Mouse (Mus musculus): ENCODE results near the gene Glyctk. TPM values are rescaled to one million over a fixed set of nuclear protein-coding genes. Genes with fewer than 3 reads are reported as not detected.
A peak's percentile ranks its signal among the peaks of the same experiment; 100 is the strongest.

Glyctk gene
- polyA plus RNA-seq, 1 experiment from 2014 or later: 9.1 TPM

GRCm38 (mm10) chr9:106157623-106157925 lies 364 bp downstream of the Glyctk start:
- H3K27ac ChIP-seq: no peak overlapping the region

GRCm38 (mm10) chr9:106156921-106157622 lies 866 bp downstream of the Glyctk start:
- Histone ChIP-seq H3K4me3 (replicated peaks) (no peak overlapping the region), H3K4me2 (no peak overlapping the region), H3K27ac (0 out of 2 replicates have a peak overlapping the region, but pooled peaks have one; percentile 5), H3K9ac (peak overlapping the region; percentile 13; the same call in 1 of the 2 replicates), H3K9me3 (no peaks in the 10 kb centered on the region), H3K27me3 (peaks cover 12% of the 10 kb centered on the region), H3K36me3 (replicated peaks) (peaks cover 21% of the 10 kb centered on the region), H3K4me1 (peaks cover 39% of the 10 kb centered on the region)
- WGBS: 78% methylated on average over 21 of the region's 21 CpGs
- peak; percentile 12; the same call in 1 of the 2 replicates for ATAC-seq (ENCODE audit: low FRiP score)

More at GRCm38 (mm10) chr9:106157623-106157925, 364 bp downstream of the Glyctk start:
- peaks cover 16% of the 10 kb centered on the region for H3K36me3 ChIP-seq (replicated peaks)
- no peak overlapping the region for H3K4me3 ChIP-seq (replicated peaks)
- no peak overlapping the region for H3K4me2 ChIP-seq
- H3K4me1 ChIP-seq: peaks cover 37% of the 10 kb centered on the region
- peaks cover 12% of the 10 kb centered on the region for H3K27me3 ChIP-seq
- peak overlapping the region; percentile 13; the same call in 1 of the 2 replicates for H3K9ac ChIP-seq
- ATAC-seq (ENCODE audit: low FRiP score): no peak
- H3K9me3 ChIP-seq: no peaks in the 10 kb centered on the region
- 85% methylated on average over 10 of the region's 10 CpGs for WGBS

- Histone ChIP-seq H3K4me1 (peaks cover 42% of the 10 kb centered on the region), H3K9me3 (no peaks in the 10 kb centered on the region), H3K36me3 (replicated peaks) (peaks cover 25% of the 10 kb centered on the region), H3K4me3 (replicated peaks) (no peak overlapping the region), H3K27me3 (peaks cover 6% of the 10 kb centered on the region; the same call in 1 of the 2 replicates), H3K4me2 (no peak overlapping the region), H3K27ac (peak overlapping the region; percentile 79; the same call in 1 of the 2 replicates), H3K9ac (no peak overlapping the region)
- 54% methylated on average over 5 of the region's 5 CpGs for WGBS
- ATAC-seq (ENCODE audit: low FRiP score): peak; percentile 65
These were observed 1.5 kb downstream of the Glyctk start for GRCm38 (mm10) chr9:106156419-106156818.

GRCm38 (mm10) chr9:106154106-106154505 lies 3.8 kb downstream of the Glyctk start:
- Histone ChIP-seq H3K36me3 (replicated peaks) (peaks cover 32% of the 10 kb centered on the region), H3K9ac (no peak overlapping the region), H3K27me3 (peaks cover 15% of the 10 kb centered on the region; the same call in 1 of the 2 replicates), H3K4me3 (replicated peaks) (no peak overlapping the region), H3K4me1 (peaks cover 55% of the 10 kb centered on the region), H3K27ac (peak overlapping the region; percentile 48), H3K9me3 (no peaks in the 10 kb centered on the region), H3K4me2 (no peak overlapping the region)
- no peak for ATAC-seq (ENCODE audit: low FRiP score)
- 90% methylated on average over 9 of the region's 9 CpGs for WGBS

GRCm38 (mm10) chr9:106149399-106149754 lies 8.6 kb downstream of the Glyctk start:
- peak overlapping the region; percentile 71 for H3K4me3 ChIP-seq (replicated peaks)
- peak overlapping the region; percentile 89 for H3K27ac ChIP-seq
- H3K27me3 ChIP-seq: peaks cover 44% of the 10 kb centered on the region
- H3K9ac ChIP-seq: peak overlapping the region; percentile 90
- peaks cover 45% of the 10 kb centered on the region for H3K4me1 ChIP-seq
- H3K9me3 ChIP-seq: no peaks in the 10 kb centered on the region
- peaks cover 32% of the 10 kb centered on the region for H3K36me3 ChIP-seq (replicated peaks)
- H3K4me2 ChIP-seq: peak overlapping the region; percentile 69
- ATAC-seq (ENCODE audit: low FRiP score): no peak
- WGBS: 5% methylated on average over 10 of the region's 10 CpGs

- WGBS: under 1% methylated on average over 36 of the region's 36 CpGs
- H3K36me3 ChIP-seq (replicated peaks): peaks cover 27% of the 10 kb centered on the region
- H3K4me1 ChIP-seq: peaks cover 50% of the 10 kb centered on the region
- no peaks in the 10 kb centered on the region for H3K9me3 ChIP-seq
- peak overlapping the region; percentile 71 for H3K4me3 ChIP-seq (replicated peaks)
- H3K9ac ChIP-seq: peak overlapping the region; percentile 90
- H3K27ac ChIP-seq: peak overlapping the region; percentile 89
- peaks cover 49% of the 10 kb centered on the region for H3K27me3 ChIP-seq
- ATAC-seq (ENCODE audit: low FRiP score): peak; percentile 85
- peak overlapping the region; percentile 69 for H3K4me2 ChIP-seq
These were observed 9.2 kb downstream of the Glyctk start for GRCm38 (mm10) chr9:106148541-106149398.

- Histone ChIP-seq H3K4me3 (replicated peaks) (peak overlapping the region; percentile 71), H3K4me2 (peak overlapping the region; percentile 69), H3K4me1 (peaks cover 48% of the 10 kb centered on the region), H3K9ac (peak overlapping the region; percentile 90), H3K27me3 (peaks cover 52% of the 10 kb centered on the region), H3K36me3 (replicated peaks) (peaks cover 20% of the 10 kb centered on the region), H3K27ac (peak overlapping the region; percentile 89), H3K9me3 (no peaks in the 10 kb centered on the region)
- ATAC-seq (ENCODE audit: low FRiP score): peak; percentile 50
- WGBS: 3% methylated on average over 10 of the region's 10 CpGs
These were observed 10.0 kb downstream of the Glyctk start for GRCm38 (mm10) chr9:106147851-106148431.

- peaks cover 14% of the 10 kb centered on the region for H3K36me3 ChIP-seq (replicated peaks)
- ATAC-seq (ENCODE audit: low FRiP score): no peak
- no peaks in the 10 kb centered on the region for H3K9me3 ChIP-seq
- 31% methylated on average over 5 of the region's 5 CpGs for WGBS
- peak overlapping the region; percentile 89 for H3K27ac ChIP-seq
- H3K4me2 ChIP-seq: peak overlapping the region; percentile 69
- H3K27me3 ChIP-seq: peaks cover 57% of the 10 kb centered on the region
- H3K4me3 ChIP-seq (replicated peaks): peak overlapping the region; percentile 71
- peak overlapping the region; percentile 90 for H3K9ac ChIP-seq
- H3K4me1 ChIP-seq: peaks cover 47% of the 10 kb centered on the region
These were observed 10.7 kb downstream of the Glyctk start for GRCm38 (mm10) chr9:106147281-106147680.

- H3K9ac ChIP-seq: no peak overlapping the region
- H3K9me3 ChIP-seq: no peaks in the 10 kb centered on the region
- no peaks in the 10 kb centered on the region for H3K36me3 ChIP-seq (replicated peaks)
- no peak overlapping the region for H3K4me3 ChIP-seq (replicated peaks)
- no peak overlapping the region for H3K27ac ChIP-seq
- 86% methylated on average over 2 of the region's 2 CpGs for WGBS
- H3K4me2 ChIP-seq: no peak overlapping the region
- H3K4me1 ChIP-seq: peaks cover 45% of the 10 kb centered on the region
- no peak for ATAC-seq (ENCODE audit: low FRiP score)
- H3K27me3 ChIP-seq: peaks cover 74% of the 10 kb centered on the region
These were observed 12.4 kb downstream of the Glyctk start for GRCm38 (mm10) chr9:106145582-106145981.

GRCm38 (mm10) chr9:106144176-106144575 lies 13.8 kb downstream of the Glyctk start:
- Histone ChIP-seq H3K27me3 (peaks cover 66% of the 10 kb centered on the region), H3K9me3 (no peaks in the 10 kb centered on the region), H3K4me3 (replicated peaks) (no peak overlapping the region), H3K27ac (0 out of 2 replicates have a peak overlapping the region, but pooled peaks have one; percentile 25), H3K4me1 (peaks cover 43% of the 10 kb centered on the region), H3K4me2 (no peak overlapping the region), H3K9ac (no peak overlapping the region), H3K36me3 (replicated peaks) (no peaks in the 10 kb centered on the region)
- 38% methylated on average over 7 of the region's 7 CpGs for WGBS
- ATAC-seq (ENCODE audit: low FRiP score): no peak; the same call in 1 of the 2 replicates

GRCm38 (mm10) chr9:106141955-106142354 lies 16.0 kb downstream of the Glyctk start:
- Histone ChIP-seq H3K9me3 (no peaks in the 10 kb centered on the region), H3K4me1 (peaks cover 30% of the 10 kb centered on the region), H3K4me3 (replicated peaks) (no peak overlapping the region), H3K9ac (no peak overlapping the region), H3K27ac (no peak overlapping the region), H3K27me3 (peaks cover 72% of the 10 kb centered on the region), H3K4me2 (no peak overlapping the region), H3K36me3 (replicated peaks) (no peaks in the 10 kb centered on the region)
- ATAC-seq (ENCODE audit: low FRiP score): no peak
- WGBS: 80% methylated on average over 12 of the region's 12 CpGs

- 24% methylated on average over 10 of the region's 10 CpGs for WGBS
- H3K9me3 ChIP-seq: no peaks in the 10 kb centered on the region
- H3K4me3 ChIP-seq (replicated peaks): no peak overlapping the region
- H3K9ac ChIP-seq: no peak overlapping the region
- no peak overlapping the region; the same call in 1 of the 2 replicates for H3K4me2 ChIP-seq
- no peaks in the 10 kb centered on the region for H3K36me3 ChIP-seq (replicated peaks)
- H3K27ac ChIP-seq: peak overlapping the region; percentile 59; the same call in 1 of the 2 replicates
- peaks cover 57% of the 10 kb centered on the region for H3K27me3 ChIP-seq
- peaks cover 28% of the 10 kb centered on the region for H3K4me1 ChIP-seq
- ATAC-seq (ENCODE audit: low FRiP score): peak; percentile 78
These were observed 18.2 kb downstream of the Glyctk start for GRCm38 (mm10) chr9:106139763-106140162.
